ENCODE assay signal across 8 mouse cellular contexts in the genomic region with DNA sequence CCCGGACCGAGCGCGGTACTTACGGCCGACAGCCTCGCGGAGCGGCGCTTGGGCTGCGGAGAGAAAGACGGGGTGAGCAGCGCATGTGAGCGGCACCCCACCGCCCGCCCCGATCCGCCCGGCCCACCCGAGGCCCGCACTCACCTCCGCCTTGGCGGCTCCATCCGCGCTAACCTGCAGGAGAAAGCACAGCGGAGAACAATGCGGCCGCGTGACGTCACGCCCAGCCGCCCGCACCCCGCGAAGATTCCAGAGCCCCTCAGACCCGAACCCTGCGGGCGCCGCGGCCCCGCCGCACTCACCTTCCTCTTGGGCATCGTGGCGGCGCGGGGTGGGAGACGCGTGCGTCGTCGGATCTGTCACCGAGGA. TPM values are rescaled to one million over a fixed set of nuclear protein-coding genes. Genes with fewer than 3 reads are reported as not detected.
DNase-seq lines count a peak whose midpoint lies in the region; ATAC-seq and TF ChIP-seq lines count a peak whose summit lies in the region.

No protein-coding gene starts in this region.

- TF ChIP-seq CTCF in gastrocnemius, adult 2 months (IDR thresholded peaks at IDR 0.05): no peak
- no peak for TF ChIP-seq CTCF in CH12.LX (conservative IDR thresholded peaks at IDR 0.05 in 1 of 2, IDR thresholded peaks at IDR 0.05 in 1 of 2; ENCODE audit: low read depth in 2 of 2, low read length in 2 of 2)

- peak; percentile 78 for ATAC-seq in forebrain, embryonic 15.5 days (replicated peaks)

- peak overlapping the region; percentile 81 for H3K9ac ChIP-seq in CH12.LX (ENCODE audit: insufficient read depth, low read depth)
- H3K9ac ChIP-seq in forebrain, embryonic 15.5 days (replicated peaks): peak overlapping the region; percentile 86

- WGBS in forebrain, embryonic 15.5 days: under 1% methylated on average over 50 of the region's 52 CpGs
- 1% methylated on average over 33 of the region's 52 CpGs for WGBS in macrophage (ENCODE audit: missing documents)

- dilution Hi-C loops in CH12.LX (cut with MboI; ENCODE audit: extremely low pct_ligation_motif_present, extremely low pct_unique_long_range_greater_than_20kb, low sequenced_read_pairs): no loop called here

- no peak for TF ChIP-seq RAD21 in CH12.LX (IDR thresholded peaks at IDR 0.05; ENCODE audit: low read depth, low read length)

- no peak for TF ChIP-seq EP300 in CH12.LX (IDR thresholded peaks at IDR 0.05; ENCODE audit: low read length)

- intact Hi-C loops in gastrocnemius, adult 2 months (cut with DNase I): loop anchor here (1.0 kb wide), 1 partner anchor 44 kb away; no protein-coding TSS in a partner anchor
- intact Hi-C loops in left cerebral cortex, postnatal 4 days (cut with DNase I): no loop called here

- in situ Hi-C loops in CH12.LX (cut with MboI; ENCODE audit: low pct_ligation_motif_present, low pct_unique_long_range_greater_than_20kb, low sequenced_read_pairs): no loop called here

- H3K36me3 ChIP-seq in CH12.LX (replicated peaks in 1 of 2; ENCODE audit: control insufficient read depth in 1 of 2, insufficient read depth in 1 of 2, low read length in 1 of 2): peaks cover 31 to 46% of the 10 kb centered on the region in 2 experiments
- peaks cover 33% of the 10 kb centered on the region for H3K36me3 ChIP-seq in forebrain, embryonic 15.5 days
- peaks cover 21% of the 10 kb centered on the region for H3K36me3 ChIP-seq in macrophage (ENCODE audit: inconsistent target)

- DNase-seq in gastrocnemius, adult 2 months: no peak
- DNase-seq in gastrocnemius, adult 18-20 months (ENCODE audit: low spot score): no peak
- DNase-seq in CH12.LX (ENCODE audit: extremely low read depth): no peak
- DNase-seq in spleen, adult 12 weeks (ENCODE audit: low spot score): no peak
- no peak for DNase-seq in layer of hippocampus, adult 18-20 months (ENCODE audit: low spot score in 2 of 2)
- no peak for DNase-seq in left cerebral cortex, postnatal 4 days

- H3K4me1 ChIP-seq in CH12.LX (ENCODE audit: control insufficient read depth in 1 of 2, insufficient read depth in 2 of 2): peaks cover 3 to 37% of the 10 kb centered on the region in 2 experiments; a peak in 3 of 4 replicates
- peaks cover 38% of the 10 kb centered on the region for H3K4me1 ChIP-seq in forebrain, embryonic 15.5 days

- H3K79me2 ChIP-seq in CH12.LX (replicated peaks; ENCODE audit: control insufficient read depth, extremely low read depth, insufficient read depth, poor library complexity, severe bottlenecking) (peaks cover 18% of the 10 kb centered on the region), macrophage (ENCODE audit: inconsistent target) (no peaks in the 10 kb centered on the region)

- no peaks in the 10 kb centered on the region for H3K9me3 ChIP-seq in CH12.LX (replicated peaks; ENCODE audit: low read length)
- no peaks in the 10 kb centered on the region for H3K9me3 ChIP-seq in forebrain, embryonic 15.5 days

- peak overlapping the region; percentile 96 for H3K4me3 ChIP-seq in gastrocnemius, adult 2 months
- H3K4me3 ChIP-seq in CH12.LX (replicated peaks in 1 of 3; ENCODE audit: low read depth in 2 of 3, low read length in 2 of 3, poor library complexity in 1 of 3): peak overlapping the region; percentile 62 to 86 (median 77)
- peak overlapping the region; percentile 96 for H3K4me3 ChIP-seq in forebrain, embryonic 15.5 days
- H3K4me3 ChIP-seq in macrophage (ENCODE audit: inconsistent target): peak overlapping the region; percentile 40; the same call in 1 of the 2 replicates

- TF ChIP-seq POLR2A in CH12.LX (IDR thresholded peaks at IDR 0.05; ENCODE audit: low read depth, low read length): no peak

- peak overlapping the region; percentile 93 for H3K27ac ChIP-seq in gastrocnemius, adult 2 months
- H3K27ac ChIP-seq in CH12.LX (ENCODE audit: insufficient read depth, low read depth) (peak overlapping the region; percentile 49), macrophage (no peak overlapping the region)
- H3K27ac ChIP-seq in forebrain, embryonic 15.5 days (replicated peaks): peak overlapping the region; percentile 99

- no peak overlapping the region; the same call in 1 of the 2 replicates for H3K4me2 ChIP-seq in CH12.LX (ENCODE audit: insufficient read depth, low read depth, poor library complexity, severe bottlenecking)
- H3K4me2 ChIP-seq in forebrain, embryonic 15.5 days (replicated peaks): peak overlapping the region; percentile 58

- H3K27me3 ChIP-seq in CH12.LX (replicated peaks): peaks cover 4% of the 10 kb centered on the region
- H3K27me3 ChIP-seq in forebrain, embryonic 15.5 days: no peaks in the 10 kb centered on the region

TF ChIP-seq in CH12.LX, 34 proteins besides CTCF, POLR2A, EP300 and RAD21:
- TF ChIP-seq MAFK (IDR thresholded peaks at IDR 0.05; ENCODE audit: insufficient replicate concordance, low read length) (no peak), UBTF (IDR thresholded peaks at IDR 0.05; ENCODE audit: low read depth, low read length) (no peak; the same call in 1 of the 2 replicates), MAX (IDR thresholded peaks at IDR 0.05; ENCODE audit: low read length) (peak; percentile 27; the same call in 1 of the 2 replicates), NRF1 (IDR thresholded peaks at IDR 0.05; ENCODE audit: low read depth, low read length) (peak; percentile 29; the same call in 1 of the 2 replicates), TBP (conservative IDR thresholded peaks at IDR 0.05; ENCODE audit: low read depth, low read length) (no peak), HCFC1 (IDR thresholded peaks at IDR 0.05; ENCODE audit: low read depth, low read length) (no peak), USF2 (conservative IDR thresholded peaks at IDR 0.05; ENCODE audit: low read depth, low read length) (no peak), IRF4 (IDR thresholded peaks at IDR 0.05; ENCODE audit: low read depth, low read length) (no peak), USF1 (IDR thresholded peaks at IDR 0.05; ENCODE audit: low read depth, low read length) (no peak), NELFE (IDR thresholded peaks at IDR 0.05; ENCODE audit: low read depth, low read length) (no peak; the same call in 1 of the 2 replicates), BHLHE40 (IDR thresholded peaks at IDR 0.05; ENCODE audit: low read depth, low read length) (no peak)

RNA-seq across cellular contexts. Expression of gene Hmgn1, which starts 0.3 kb away (rescaled TPM):
- 10 to 100 TPM; 19.9 to 38.1 TPM for total RNA-seq in gastrocnemius, adult 2 months (2021)
- 10 to 100 TPM; 22.7 to 33.2 TPM for total RNA-seq in gastrocnemius, adult 18-20 months (2021)
- total RNA-seq in CH12.LX (2012; rRNA removed): 243 and 304 TPM in 2 replicates
- total RNA-seq in CH12.LX (2014; rRNA removed): 394 and 426 TPM in 2 replicates
- 745 and 979 TPM in 2 replicates for polyA plus RNA-seq in CH12.LX (2012; ENCODE audit: insufficient read length, low read depth)
- polyA plus RNA-seq in forebrain, embryonic 15.5 days (2015; fragmentation: Nextera tagmentation; extraction: Ambion mirVana): 543 and 563 TPM in 2 replicates
- total RNA-seq in macrophage (2018; cell fraction: chromatin; rRNA removed): 100 to 1,000 TPM in 1 of 26 experiments, 10 to 100 TPM in 24, 1 to 10 TPM in 1; 8.3 to 109 (median 30.2) TPM
- 10 to 100 TPM; 27.5 to 90.7 (median 55.8) TPM for total RNA-seq in macrophage (2018; cell fraction: cytosol; rRNA removed)
- total RNA-seq in macrophage (2018; cell fraction: nucleus; rRNA removed): 10 to 100 TPM in 22 of 26 experiments, 1 to 10 TPM in 4; 7.1 to 73.9 (median 16.2) TPM
- polyA plus RNA-seq in macrophage (2018): 52.6 to 143 TPM (median 72.6 TPM) in 3 replicates
- total RNA-seq in layer of hippocampus, adult 18-20 months (2021): 10 to 100 TPM; 82.6 to 83.8 TPM
- 100 to 1,000 TPM; 102 to 103 TPM for total RNA-seq in left cerebral cortex, postnatal 4 days (2021)

RNA-seq across cellular contexts. Expression of gene Wrb, which starts 17.9 kb away (rescaled TPM):
- total RNA-seq in gastrocnemius, adult 2 months (2021): 10 to 100 TPM in 1 of 2 experiments, 1 to 10 TPM in 1; 9.7 to 12.3 TPM
- total RNA-seq in gastrocnemius, adult 18-20 months (2021): 10 to 100 TPM; 12.6 to 13.0 TPM
- total RNA-seq in CH12.LX (2012; rRNA removed): 34.5 and 40.3 TPM in 2 replicates
- 58.8 and 59.7 TPM in 2 replicates for total RNA-seq in CH12.LX (2014; rRNA removed)
- 45.2 and 51.3 TPM in 2 replicates for polyA plus RNA-seq in CH12.LX (2012; ENCODE audit: insufficient read length, low read depth)
- 163 and 175 TPM in 2 replicates for polyA plus RNA-seq in forebrain, embryonic 15.5 days (2015; fragmentation: Nextera tagmentation; extraction: Ambion mirVana)
- total RNA-seq in macrophage (2018; cell fraction: chromatin; rRNA removed): 10 to 100 TPM in 9 of 26 experiments, 1 to 10 TPM in 16, under 1 TPM in 1; 0.76 to 20.8 (median 6.2) TPM
- 10 to 100 TPM in 9 of 26 experiments, 1 to 10 TPM in 17; 4.6 to 13.7 (median 7.5) TPM for total RNA-seq in macrophage (2018; cell fraction: cytosol; rRNA removed)
- 10 to 100 TPM in 6 of 26 experiments, 1 to 10 TPM in 20; 3.0 to 24.2 (median 5.4) TPM for total RNA-seq in macrophage (2018; cell fraction: nucleus; rRNA removed)
- polyA plus RNA-seq in macrophage (2018): 6.9 to 14.8 TPM (median 7.2 TPM) in 3 replicates
- total RNA-seq in layer of hippocampus, adult 18-20 months (2021): 10 to 100 TPM; 69.8 to 85.4 TPM
- total RNA-seq in left cerebral cortex, postnatal 4 days (2021): 100 to 1,000 TPM in 1 of 2 experiments, 10 to 100 TPM in 1; 93.0 to 117 TPM

RNA-seq across cellular contexts. Expression of gene Brwd1, which starts 44.9 kb away (rescaled TPM):
- 10 to 100 TPM; 56.4 to 62.8 TPM for total RNA-seq in gastrocnemius, adult 2 months (2021)
- total RNA-seq in gastrocnemius, adult 18-20 months (2021): 10 to 100 TPM; 48.7 to 51.2 TPM
- total RNA-seq in CH12.LX (2012; rRNA removed) (7.1 and 8.1 TPM in 2 replicates), CH12.LX (2014; rRNA removed) (4.3 and 4.4 TPM in 2 replicates)
- polyA plus RNA-seq in CH12.LX (2012; ENCODE audit: insufficient read length, low read depth) (3.4 and 4.4 TPM in 2 replicates), macrophage (2018) (17.2 to 37.5 TPM (median 17.6 TPM) in 3 replicates)
- polyA plus RNA-seq in forebrain, embryonic 15.5 days (2015; fragmentation: Nextera tagmentation; extraction: Ambion mirVana): 211 and 228 TPM in 2 replicates
- 100 to 1,000 TPM; 223 to 646 (median 374) TPM for total RNA-seq in macrophage (2018; cell fraction: chromatin; rRNA removed)
- 10 to 100 TPM; 15.1 to 51.1 (median 30.4) TPM for total RNA-seq in macrophage (2018; cell fraction: cytosol; rRNA removed)
- total RNA-seq in macrophage (2018; cell fraction: nucleus; rRNA removed): 100 to 1,000 TPM in 21 of 26 experiments, 10 to 100 TPM in 5; 74.8 to 289 (median 129) TPM
- 100 to 1,000 TPM; 126 to 128 TPM for total RNA-seq in layer of hippocampus, adult 18-20 months (2021)
- 100 to 1,000 TPM; 131 to 135 TPM for total RNA-seq in left cerebral cortex, postnatal 4 days (2021)

Comparison
In these comparisons a context has a peak if more than half of its experiments do, and no peak if none do; other contexts are left out.
1. H3K4me3 ChIP-seq: peak in every context shown above with its lines; median percentile 96 in gastrocnemius, adult 2 months; 96 in forebrain, embryonic 15.5 days; 77 in CH12.LX; 40 in macrophage.
2. RNA of gene Brwd1, which starts 44.9 kb away (total RNA-seq): 131 to 135 TPM in left cerebral cortex, postnatal 4 days, 126 to 128 TPM in layer of hippocampus, adult 18-20 months, 56.4 to 62.8 TPM in gastrocnemius, adult 2 months and 48.7 to 51.2 TPM in gastrocnemius, adult 18-20 months; 4.3 to 8.1 TPM in CH12.LX; every median in the first group is over 4 times any median in the second.